Mouse (Mus musculus) right cerebral cortex, postnatal 14 days (tissue): ENCODE data around the gene Tmem30b.

Experiments used
- DNase-seq: peaks from one replicate; pipeline ENCODE4 v3.0.0; 2022

Gene Tmem30b

GRCm38 (mm10) chr12:73516516-73516915 lies 29.7 kb downstream of the Tmem30b start:
- no peak for DNase-seq

- DNase-seq = no peak
These were observed 31.5 kb downstream of the Tmem30b start for GRCm38 (mm10) chr12:73514722-73515121.

GRCm38 (mm10) chr12:73513958-73514357 lies 32.2 kb downstream of the Tmem30b start:
- DNase-seq = no peak

DNA sequence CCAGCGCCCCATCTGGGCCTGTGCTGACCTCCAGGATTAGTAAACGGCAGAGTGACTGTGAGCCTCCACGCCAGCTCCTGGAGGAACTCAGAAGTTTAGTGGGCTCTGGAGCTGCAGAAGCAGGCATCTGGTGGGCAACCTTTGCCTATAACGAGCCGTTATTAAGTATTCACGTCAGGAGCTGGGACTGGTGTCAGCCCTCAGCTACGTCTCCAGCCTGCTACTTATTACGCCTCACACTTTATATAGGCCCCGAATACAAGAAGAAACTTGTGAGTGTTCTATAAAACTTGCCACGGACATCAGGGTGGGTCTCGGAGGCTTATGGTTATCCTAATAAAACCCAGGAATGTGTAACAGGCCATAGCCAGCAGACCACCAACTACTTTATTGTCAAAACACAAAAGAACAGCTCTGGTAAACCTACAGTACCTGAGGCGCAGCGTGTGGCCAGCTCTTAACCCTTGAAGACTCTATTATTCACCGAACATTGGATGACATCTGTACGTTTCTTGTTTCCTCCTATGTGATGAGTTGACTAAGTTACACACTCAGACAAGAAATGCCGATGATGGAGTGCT lies 34.6 kb downstream of the Tmem30b start:
- DNase-seq = no peak

GRCm38 (mm10) chr12:73507105-73507504 lies 39.1 kb downstream of the Tmem30b start:
- no peak for DNase-seq

GRCm38 (mm10) chr12:73506648-73507047 lies 39.5 kb downstream of the Tmem30b start:
- DNase-seq = no peak

GRCm38 (mm10) chr12:73500689-73501326 lies 45.4 kb downstream of the Tmem30b start:
- no peak for DNase-seq

- no peak for DNase-seq
These were observed 51.0 kb downstream of the Tmem30b start for GRCm38 (mm10) chr12:73495172-73495571.

- DNase-seq = no peak
These were observed 52.2 kb downstream of the Tmem30b start for GRCm38 (mm10) chr12:73493929-73494530.
